Mouse (Mus musculus): ENCODE results near the gene Gm9944. TPM values are rescaled to one million over a fixed set of nuclear protein-coding genes. Genes with fewer than 3 reads are reported as not detected.

The Gm9944 gene
- polyA plus RNA-seq, 1 experiment from 2014 or later: not detected

GRCm38 (mm10) chr4:144441582-144441981 is 11.5 kb downstream of the Gm9944 start:
- H3K4me1 ChIP-seq (replicated peaks; ENCODE audit: control insufficient read depth, insufficient read depth): no peaks in the 10 kb centered on the region
- ATAC-seq (ENCODE audit: low FRiP score, low TSS enrichment): no peak
- no peaks in the 10 kb centered on the region for H3K27me3 ChIP-seq (ENCODE audit: control insufficient read depth, insufficient read depth, low read length)
- DNase-seq (ENCODE audit: low spot score): no peak
- H3K9ac ChIP-seq (ENCODE audit: low read length): no peak overlapping the region
- H3K4me2 ChIP-seq (replicated peaks; ENCODE audit: low read depth): no peak overlapping the region
- TF ChIP-seq CTCF (IDR thresholded peaks at IDR 0.05; ENCODE audit: low read depth) (no peak), EP300 (optimal IDR thresholded peaks at IDR 0.05) (no peak)
- no peak overlapping the region for H3K4me3 ChIP-seq (ENCODE audit: low read depth, low read length)
- WGBS: 61% methylated on average over 1 of the region's 1 CpGs
- no peak overlapping the region for H3K27ac ChIP-seq (replicated peaks)
- no peaks in the 10 kb centered on the region for H3K9me3 ChIP-seq (ENCODE audit: control insufficient read depth, low read length)
- no peaks in the 10 kb centered on the region for H3K36me3 ChIP-seq (ENCODE audit: control insufficient read depth, insufficient read depth, low read length)

- Histone ChIP-seq H3K36me3 (ENCODE audit: control insufficient read depth, insufficient read depth, low read length) (no peaks in the 10 kb centered on the region), H3K9ac (ENCODE audit: low read length) (no peak overlapping the region), H3K27me3 (ENCODE audit: control insufficient read depth, insufficient read depth, low read length) (no peaks in the 10 kb centered on the region), H3K27ac (replicated peaks) (no peak overlapping the region), H3K4me2 (replicated peaks; ENCODE audit: low read depth) (no peak overlapping the region), H3K9me3 (ENCODE audit: control insufficient read depth, low read length) (no peaks in the 10 kb centered on the region), H3K4me3 (ENCODE audit: low read depth, low read length) (no peak overlapping the region), H3K4me1 (replicated peaks; ENCODE audit: control insufficient read depth, insufficient read depth) (no peaks in the 10 kb centered on the region)
- no peak for ATAC-seq (ENCODE audit: low FRiP score, low TSS enrichment)
- no peak for DNase-seq (ENCODE audit: low spot score)
- 85% methylated on average over 4 of the region's 4 CpGs for WGBS
- no peak for TF ChIP-seq EP300 (optimal IDR thresholded peaks at IDR 0.05)
- no peak for TF ChIP-seq CTCF (IDR thresholded peaks at IDR 0.05; ENCODE audit: low read depth)
These were observed 12.0 kb downstream of the Gm9944 start for GRCm38 (mm10) chr4:144441095-144441494.

- no peak within 1 kb of the TSS for H3K27ac ChIP-seq (replicated peaks)
- H3K4me2 ChIP-seq (replicated peaks; ENCODE audit: low read depth): no peak within 1 kb of the TSS
- H3K36me3 ChIP-seq (ENCODE audit: control insufficient read depth, insufficient read depth, low read length): no peaks in the 10 kb centered on the region
- ATAC-seq (ENCODE audit: low FRiP score, low TSS enrichment): no peak
- no peak within 1 kb of the TSS for H3K9ac ChIP-seq (ENCODE audit: low read length)
- no peak within 1 kb of the TSS for H3K4me3 ChIP-seq (ENCODE audit: low read depth, low read length)
- H3K4me1 ChIP-seq (replicated peaks; ENCODE audit: control insufficient read depth, insufficient read depth): no peaks in the 10 kb centered on the region
- no peaks in the 10 kb centered on the region for H3K27me3 ChIP-seq (ENCODE audit: control insufficient read depth, insufficient read depth, low read length)
- no peak for DNase-seq (ENCODE audit: low spot score)
- no peak for TF ChIP-seq CTCF (IDR thresholded peaks at IDR 0.05; ENCODE audit: low read depth)
- no peak for TF ChIP-seq EP300 (optimal IDR thresholded peaks at IDR 0.05)
- H3K9me3 ChIP-seq (ENCODE audit: control insufficient read depth, low read length): no peaks in the 10 kb centered on the region
These were observed 14.4 kb downstream of the Gm9944 start, which contains the start of gene 1700012P22Rik for GRCm38 (mm10) chr4:144438672-144439071. Gene 1700012P22Rik, minus strand, starts transcription at chr4:144438772.

- no peak for ATAC-seq (ENCODE audit: low FRiP score, low TSS enrichment)
- no peak for TF ChIP-seq CTCF (IDR thresholded peaks at IDR 0.05; ENCODE audit: low read depth)
- TF ChIP-seq EP300 (optimal IDR thresholded peaks at IDR 0.05): no peak
These were observed 19.9 kb downstream of the Gm9944 start for GRCm38 (mm10) chr4:144433216-144433615.

GRCm38 (mm10) chr4:144430723-144431122 is 22.4 kb downstream of the Gm9944 start:
- H3K4me2 ChIP-seq (replicated peaks; ENCODE audit: low read depth): no peak overlapping the region
- 53% methylated on average over 2 of the region's 2 CpGs for WGBS
- no peaks in the 10 kb centered on the region for H3K4me1 ChIP-seq (replicated peaks; ENCODE audit: control insufficient read depth, insufficient read depth)
- ATAC-seq (ENCODE audit: low FRiP score, low TSS enrichment): no peak
- no peak overlapping the region for H3K4me3 ChIP-seq (ENCODE audit: low read depth, low read length)
- H3K9ac ChIP-seq (ENCODE audit: low read length): no peak overlapping the region
- DNase-seq (ENCODE audit: low spot score): no peak
- H3K27me3 ChIP-seq (ENCODE audit: control insufficient read depth, insufficient read depth, low read length): no peaks in the 10 kb centered on the region
- H3K27ac ChIP-seq (replicated peaks): no peak overlapping the region
- no peaks in the 10 kb centered on the region for H3K36me3 ChIP-seq (ENCODE audit: control insufficient read depth, insufficient read depth, low read length)
- H3K9me3 ChIP-seq (ENCODE audit: control insufficient read depth, low read length): no peaks in the 10 kb centered on the region
- TF ChIP-seq EP300 (optimal IDR thresholded peaks at IDR 0.05) (no peak), CTCF (IDR thresholded peaks at IDR 0.05; ENCODE audit: low read depth) (no peak)

More at GRCm38 (mm10) chr4:144433216-144433615, 19.9 kb downstream of the Gm9944 start:
- H3K27me3 ChIP-seq (ENCODE audit: control insufficient read depth, insufficient read depth, low read length): no peaks in the 10 kb centered on the region
- H3K4me3 ChIP-seq (ENCODE audit: low read depth, low read length): no peak overlapping the region
- WGBS: 90% methylated on average over 5 of the region's 5 CpGs
- no peak overlapping the region for H3K27ac ChIP-seq (replicated peaks)
- no peak for DNase-seq (ENCODE audit: low spot score)
- no peak overlapping the region for H3K9ac ChIP-seq (ENCODE audit: low read length)
- no peak overlapping the region for H3K4me2 ChIP-seq (replicated peaks; ENCODE audit: low read depth)
- no peaks in the 10 kb centered on the region for H3K4me1 ChIP-seq (replicated peaks; ENCODE audit: control insufficient read depth, insufficient read depth)
- H3K36me3 ChIP-seq (ENCODE audit: control insufficient read depth, insufficient read depth, low read length): no peaks in the 10 kb centered on the region
- no peaks in the 10 kb centered on the region for H3K9me3 ChIP-seq (ENCODE audit: control insufficient read depth, low read length)

- H3K4me3 ChIP-seq (ENCODE audit: low read depth, low read length): no peak overlapping the region
- no peaks in the 10 kb centered on the region for H3K9me3 ChIP-seq (ENCODE audit: control insufficient read depth, low read length)
- 22% methylated on average over 3 of the region's 3 CpGs for whole genome bisulfite sequencing
- no peaks in the 10 kb centered on the region for H3K4me1 ChIP-seq (replicated peaks; ENCODE audit: control insufficient read depth, insufficient read depth)
- no peak overlapping the region for H3K27ac ChIP-seq (replicated peaks)
- no peak overlapping the region for H3K9ac ChIP-seq (ENCODE audit: low read length)
- H3K36me3 ChIP-seq (ENCODE audit: control insufficient read depth, insufficient read depth, low read length): no peaks in the 10 kb centered on the region
- peak; percentile 58 for TF ChIP-seq CTCF (IDR thresholded peaks at IDR 0.05; ENCODE audit: low read depth)
- no peak for TF ChIP-seq EP300 (optimal IDR thresholded peaks at IDR 0.05)
- no peaks in the 10 kb centered on the region for H3K27me3 ChIP-seq (ENCODE audit: control insufficient read depth, insufficient read depth, low read length)
- peak; percentile 26 for DNase-seq (ENCODE audit: low spot score)
- no peak overlapping the region for H3K4me2 ChIP-seq (replicated peaks; ENCODE audit: low read depth)
- ATAC-seq (ENCODE audit: low FRiP score, low TSS enrichment): no peak
These were observed 24.2 kb downstream of the Gm9944 start for GRCm38 (mm10) chr4:144428868-144429267.

All from stomach, postnatal 0 days (tissue).